Mouse (Mus musculus) forebrain, embryonic 11.5 days (tissue): ENCODE data around the gene Apoc4. TPM values are rescaled to one million over a fixed set of nuclear protein-coding genes. Genes with fewer than 3 reads are reported as not detected.

Source experiments
- ATAC-seq: fragments of 200-750 bp; cut with Nextera tagmentation; replicated peaks from 2 replicates; pipeline ENCODE4 v1.8.0; 2017; ENCODE audit warnings: moderate TSS enrichment; ENCODE audit not compliant: low FRiP score
- DNase-seq: peaks from one replicate; pipeline ENCODE4 v3.0.0-alpha.2; 2017; ENCODE audit warnings: low spot score
- H3K27ac ChIP-seq: fragments of 300-500 bp; sonication (generic); 2 replicates; pipeline ENCODE4 v1.5.1; 2014; ENCODE audit warnings: low read depth, low read length
- H3K27me3 ChIP-seq: fragments of 300-500 bp; sonication (generic); 2 replicates; pipeline ENCODE4 v1.6.1; 2014; ENCODE audit warnings: mild to moderate bottlenecking, low read length, mixed read lengths; ENCODE audit not compliant: control insufficient read depth, insufficient read depth
- H3K36me3 ChIP-seq: fragments of 300-500 bp; sonication (generic); 2 replicates; pipeline ENCODE4 v1.6.1; 2014; ENCODE audit warnings: mild to moderate bottlenecking, low read length, moderate library complexity, mixed read lengths; ENCODE audit not compliant: control insufficient read depth, insufficient read depth
- H3K4me1 ChIP-seq: fragments of 300-500 bp; sonication (generic); replicated peaks from 2 replicates; pipeline ENCODE4 v1.6.1; 2014; ENCODE audit warnings: low read length, mixed read lengths; ENCODE audit not compliant: control insufficient read depth, insufficient read depth
- H3K4me2 ChIP-seq: fragments of 300-500 bp; sonication (generic); 2 replicates; pipeline ENCODE4 v1.6.1; 2014; ENCODE audit warnings: low read depth, mild to moderate bottlenecking, low read length, moderate library complexity, mixed read lengths; ENCODE audit not compliant: severe bottlenecking
- H3K4me3 ChIP-seq: fragments of 300-500 bp; sonication (generic); 2 replicates; pipeline ENCODE4 v1.5.1; 2014; ENCODE audit warnings: low read depth, low read length
- H3K9ac ChIP-seq: fragments of 300-500 bp; sonication (generic); 2 replicates; pipeline ENCODE4 v1.6.1; 2014; ENCODE audit warnings: low read length
- H3K9me3 ChIP-seq: fragments of 300-500 bp; sonication (generic); 2 replicates; pipeline ENCODE4 v1.6.1; 2016; ENCODE audit warnings: low read length, mixed read lengths; ENCODE audit not compliant: control insufficient read depth
- WGBS: fragments of 180-500 bp; shearing (Covaris S2); extraction: QIAGEN DNeasy Blood & Tissue Kit; methylation state at CpG from one replicate; pipeline ENCODE4 v1.1.7; 2014; 5-methylcytosine and 5-hydroxymethylcytosine counted together
- polyA plus RNA-seq: library from polyadenylated mRNA; unstranded; fragments of >200 nt; fragmentation: Nextera tagmentation; extraction: Ambion mirVana; gene quantifications from 2 replicates; pipeline ENCODE4 v1.2.1, GENCODE M21; 2014

Apoc4 gene
- polyA plus RNA-seq, 1 experiment from 2014 or later, result not detected

GRCm38 (mm10) chr7:19664955-19665841 lies 16.1 kb downstream of the Apoc4 start, which contains the start of gene Clptm1:
Clptm1 (minus strand) TSS chr7:19665033.
- peak; percentile 88 for ATAC-seq
- Histone ChIP-seq H3K4me1 (peaks cover 12% of the 10 kb centered on the region; the same call in 1 of the 2 replicates), H3K27ac (peak within 1 kb of the TSS; percentile 90), H3K27me3 (no peaks in the 10 kb centered on the region), H3K4me3 (peak within 1 kb of the TSS; percentile 99), H3K36me3 (no peaks in the 10 kb centered on the region), H3K4me2 (peak within 1 kb of the TSS; percentile 83), H3K9ac (peak within 1 kb of the TSS; percentile 93), H3K9me3 (no peaks in the 10 kb centered on the region)
- WGBS, result under 1% methylated on average over 63 of the region's 63 CpGs
- DNase-seq, result peak; percentile 99

GRCm38 (mm10) chr7:19664455-19664954 lies 16.8 kb downstream of the Apoc4 start:
- Histone ChIP-seq H3K4me1 (peaks cover 12% of the 10 kb centered on the region; the same call in 1 of the 2 replicates), H3K9ac (peak overlapping the region; percentile 93), H3K4me3 (peak overlapping the region; percentile 99), H3K4me2 (peak overlapping the region; percentile 83), H3K9me3 (no peaks in the 10 kb centered on the region), H3K27ac (no peak overlapping the region), H3K27me3 (no peaks in the 10 kb centered on the region), H3K36me3 (no peaks in the 10 kb centered on the region)
- WGBS, result under 1% methylated on average over 33 of the region's 37 CpGs
- ATAC-seq (peak; percentile 66), DNase-seq (no peak)

GRCm38 (mm10) chr7:19663940-19664339 lies 17.3 kb downstream of the Apoc4 start:
- Histone ChIP-seq H3K27me3 (no peaks in the 10 kb centered on the region), H3K4me2 (peak overlapping the region; percentile 83), H3K9me3 (no peaks in the 10 kb centered on the region), H3K4me1 (peaks cover 12% of the 10 kb centered on the region; the same call in 1 of the 2 replicates), H3K4me3 (peak overlapping the region; percentile 99), H3K9ac (peak overlapping the region; percentile 93), H3K36me3 (no peaks in the 10 kb centered on the region), H3K27ac (no peak overlapping the region)
- ATAC-seq (no peak), DNase-seq (no peak)
- 22% methylated on average over 8 of the region's 8 CpGs for WGBS

GRCm38 (mm10) chr7:19652614-19653013 lies 28.7 kb downstream of the Apoc4 start:
- H3K27me3 ChIP-seq, result no peaks in the 10 kb centered on the region
- H3K4me2 ChIP-seq, result no peak overlapping the region
- WGBS, result 94% methylated on average over 2 of the region's 2 CpGs
- H3K4me1 ChIP-seq, result no peaks in the 10 kb centered on the region
- no peak overlapping the region for H3K9ac ChIP-seq
- no peak for ATAC-seq
- no peak overlapping the region for H3K4me3 ChIP-seq
- H3K27ac ChIP-seq, result no peak overlapping the region
- H3K9me3 ChIP-seq, result no peaks in the 10 kb centered on the region
- DNase-seq, result no peak
- no peaks in the 10 kb centered on the region; the same call in none of the 2 replicates for H3K36me3 ChIP-seq

- Histone ChIP-seq H3K36me3 (no peaks in the 10 kb centered on the region; the same call in none of the 2 replicates), H3K4me1 (no peaks in the 10 kb centered on the region), H3K4me3 (no peak overlapping the region), H3K4me2 (no peak overlapping the region), H3K27ac (no peak overlapping the region), H3K9ac (no peak overlapping the region), H3K9me3 (no peaks in the 10 kb centered on the region), H3K27me3 (no peaks in the 10 kb centered on the region)
- 92% methylated on average over 6 of the region's 6 CpGs for WGBS
- DNase-seq (no peak), ATAC-seq (no peak)
Observed at GRCm38 (mm10) chr7:19651063-19651786, 30.1 kb downstream of the Apoc4 start.

GRCm38 (mm10) chr7:19641223-19641622 lies 40.1 kb downstream of the Apoc4 start:
- Histone ChIP-seq H3K27ac (no peak overlapping the region), H3K4me1 (no peaks in the 10 kb centered on the region), H3K27me3 (no peaks in the 10 kb centered on the region), H3K9me3 (no peaks in the 10 kb centered on the region), H3K9ac (no peak overlapping the region), H3K36me3 (peaks cover 22% of the 10 kb centered on the region), H3K4me3 (no peak overlapping the region), H3K4me2 (no peak overlapping the region)
- DNase-seq (no peak), ATAC-seq (no peak)
- 95% methylated on average over 4 of the region's 4 CpGs for WGBS

- Histone ChIP-seq H3K4me3 (no peak overlapping the region), H3K27ac (no peak overlapping the region), H3K4me2 (no peak overlapping the region), H3K9ac (no peak overlapping the region), H3K9me3 (no peaks in the 10 kb centered on the region), H3K4me1 (no peaks in the 10 kb centered on the region), H3K27me3 (no peaks in the 10 kb centered on the region), H3K36me3 (peaks cover 16% of the 10 kb centered on the region)
- ATAC-seq (no peak), DNase-seq (no peak)
- WGBS, result 91% methylated on average over 11 of the region's 11 CpGs
Observed at GRCm38 (mm10) chr7:19635074-19635827, 46.0 kb downstream of the Apoc4 start.

- H3K4me1 ChIP-seq, result no peaks in the 10 kb centered on the region
- no peaks in the 10 kb centered on the region for H3K9me3 ChIP-seq
- no peak overlapping the region for H3K4me2 ChIP-seq
- H3K9ac ChIP-seq, result no peak overlapping the region
- no peak for ATAC-seq
- WGBS, result 92% methylated on average over 2 of the region's 2 CpGs
- H3K4me3 ChIP-seq, result no peak overlapping the region
- no peak for DNase-seq
- no peak overlapping the region for H3K27ac ChIP-seq
- peaks cover 16% of the 10 kb centered on the region for H3K36me3 ChIP-seq
- no peaks in the 10 kb centered on the region for H3K27me3 ChIP-seq
Observed at GRCm38 (mm10) chr7:19634591-19634990, 46.7 kb downstream of the Apoc4 start.
